Mouse (Mus musculus): ENCODE measurements around the gene Nkx1-1. TPM values are rescaled to one million over a fixed set of nuclear protein-coding genes. Genes with fewer than 3 reads are reported as not detected.

Gene Nkx1-1
- polyA plus RNA-seq (2017; shearing (Covaris generic)), result not detected

DNA sequence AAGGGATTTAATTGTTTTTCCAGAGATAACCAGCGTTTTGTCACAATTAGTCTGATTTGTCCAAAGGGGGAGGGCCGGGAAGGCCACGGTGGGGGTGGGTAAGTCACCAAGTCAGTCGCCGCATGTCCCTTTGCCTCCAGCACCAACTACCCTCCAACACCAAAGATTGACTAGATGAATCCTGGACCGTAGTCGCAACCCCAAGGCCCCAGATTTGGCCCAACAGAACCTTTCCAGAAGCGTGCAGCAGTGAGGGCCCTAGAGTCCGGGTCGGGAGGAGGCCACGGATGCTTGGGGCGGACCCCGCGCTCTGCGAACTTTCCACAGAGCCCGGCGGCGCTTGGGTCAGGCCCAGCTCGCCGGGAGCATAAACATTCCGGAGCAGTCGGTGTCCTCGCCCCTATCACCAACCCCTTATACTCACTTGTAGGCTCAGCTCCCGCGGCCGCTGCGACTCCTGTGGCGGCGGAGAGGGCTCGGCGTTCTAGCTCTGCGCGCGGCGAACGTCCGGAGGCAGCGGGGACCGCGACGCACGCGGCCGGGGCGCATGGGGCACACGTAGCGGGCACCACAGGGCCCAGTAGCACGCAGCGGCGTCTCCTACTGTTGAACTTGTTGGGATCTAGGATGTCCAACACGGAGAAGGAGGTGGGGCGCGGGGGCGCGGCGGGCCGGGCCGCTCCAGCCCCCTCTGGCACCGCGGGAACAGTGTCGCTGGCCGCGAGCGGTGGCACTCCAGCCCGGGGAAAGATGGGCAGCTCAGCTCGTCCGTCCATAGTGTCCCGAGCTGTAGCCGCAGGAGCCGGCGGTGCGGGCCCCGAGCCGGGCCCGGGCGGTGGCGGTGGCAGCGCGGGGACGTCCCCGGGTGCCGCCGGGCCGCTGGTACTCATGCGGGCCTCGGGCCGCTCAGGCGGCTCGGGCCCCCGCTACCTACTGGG lies at the start of gene Nkx1-1:
Gene Nkx1-1, minus strand, starts transcription at position 776 of the 938 bp plus-strand sequence.

Other genes with a start within 250 kb of the Nkx1-1 start
- gene Spon2, start 215.5 kb downstream of the Nkx1-1 start, polyA plus RNA-seq (2017; shearing (Covaris generic)), result 1 to 10 TPM in 1 of 2 experiments, not detected in 1; 1.7 TPM
- 100 to 1,000 TPM; 224 to 270 TPM for gene Ctbp1, start 159.0 kb downstream of the Nkx1-1 start, polyA plus RNA-seq (2017; shearing (Covaris generic))
- 100 to 1,000 TPM in 1 of 2 experiments, 10 to 100 TPM in 1; 94.2 to 120 TPM for gene Maea, start 98.5 kb downstream of the Nkx1-1 start, polyA plus RNA-seq (2017; shearing (Covaris generic))
- 10 to 100 TPM; 12.1 to 16.0 TPM for gene Uvssa, start 55.4 kb downstream of the Nkx1-1 start, polyA plus RNA-seq (2017; shearing (Covaris generic))
- gene Fam53a, start 195.7 kb upstream of the Nkx1-1 start, polyA plus RNA-seq (2017; shearing (Covaris generic)), result 10 to 100 TPM; 67.7 to 78.0 TPM
- 1 to 10 TPM in 1 of 2 experiments, under 1 TPM in 1; 0.20 to 1.2 TPM for gene Gm9903, start 195.9 kb upstream of the Nkx1-1 start, polyA plus RNA-seq (2017; shearing (Covaris generic))
- 100 to 1,000 TPM; 147 to 155 TPM for gene Slbp, start 218.6 kb upstream of the Nkx1-1 start, polyA plus RNA-seq (2017; shearing (Covaris generic))
- gene Tacc3, start 224.2 kb upstream of the Nkx1-1 start, polyA plus RNA-seq (2017; shearing (Covaris generic)), result 10 to 100 TPM in 1 of 2 experiments, 1 to 10 TPM in 1; 9.3 to 17.1 TPM
- gene Tmem129, start 224.4 kb upstream of the Nkx1-1 start, polyA plus RNA-seq (2017; shearing (Covaris generic)), result 10 to 100 TPM; 31.9 to 38.8 TPM

Measured in inflammation-experienced regulatory T-cells (primary cell).